19 mouse cellular contexts compared by ENCODE assay signal in the genomic region with DNA sequence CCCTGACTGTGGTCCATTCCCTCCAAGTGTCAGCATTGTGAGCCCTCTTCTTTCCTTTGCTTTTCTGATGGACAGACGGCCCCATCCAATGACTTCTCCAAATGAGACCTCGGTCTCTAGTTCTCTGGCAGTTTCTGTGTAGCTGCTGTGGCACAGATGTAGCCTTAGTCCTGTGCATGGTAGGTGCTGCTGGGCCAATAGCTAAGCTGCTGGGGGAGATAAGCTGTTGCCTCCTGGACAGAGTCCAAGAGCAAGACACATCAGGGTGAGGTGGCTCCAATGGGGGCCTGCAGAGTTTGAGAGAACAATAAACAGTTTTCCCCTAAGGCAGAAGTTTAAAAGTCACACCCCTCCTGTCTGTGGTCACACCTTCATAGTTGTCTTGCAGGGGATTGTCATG. TPM values are rescaled to one million over a fixed set of nuclear protein-coding genes. Genes with fewer than 3 reads are reported as not detected.
DNase-seq lines count a peak whose midpoint lies in the region; ATAC-seq lines count a peak whose summit lies in the region.
"Had no signal": no experiment of that assay in that cellular context is flagged by ENCODE, and none has a peak within 500 bp of the region (broad histone marks: within the 10 kb centered on the region; RNA-seq: fewer than 3 reads in every experiment).

No protein-coding gene starts in this region.

- peak; percentile 17 for DNase-seq in cerebellum, adult 9-11 months
- no peak for DNase-seq in cerebellum, adult 11 months
- no peak for DNase-seq in neural tube, embryonic 10.5 days (ENCODE audit: extremely low spot score, low spot score)
- no peak for DNase-seq in kidney, adult 8-10 months
- no peak for DNase-seq in urinary bladder, postnatal 25 days (ENCODE audit: low spot score)
- DNase-seq: adrenal gland, adult 8-10 months; gastrocnemius, postnatal 25 days; kidney, adult 2 months; kidney, postnatal 36 days; liver, embryonic 13.5 days; right cerebral cortex, postnatal 4 days; thymus, postnatal 14 days had no signal

- peaks cover 16% of the 10 kb centered on the region for H3K4me1 ChIP-seq in hindbrain, embryonic 13.5 days (replicated peaks)
- peaks cover 6% of the 10 kb centered on the region; the same call in 1 of the 2 replicates for H3K4me1 ChIP-seq in hindbrain, embryonic 12.5 days
- peaks cover 16% of the 10 kb centered on the region for H3K4me1 ChIP-seq in neural tube, embryonic 13.5 days (replicated peaks)
- H3K4me1 ChIP-seq: liver, embryonic 13.5 days had no signal

- H3K4me3 ChIP-seq in hindbrain, embryonic 13.5 days: no peak overlapping the region
- no peak overlapping the region for H3K4me3 ChIP-seq in hindbrain, embryonic 12.5 days
- 0 out of 2 replicates have a peak overlapping the region, but pooled peaks have one; percentile 6 for H3K4me3 ChIP-seq in neural tube, embryonic 13.5 days
- H3K4me3 ChIP-seq: embryonic facial prominence, embryonic 13.5 days; heart, embryonic 10.5 days; liver, embryonic 13.5 days; lung, embryonic 15.5 days had no signal

- H3K27me3 ChIP-seq in hindbrain, embryonic 13.5 days: peaks cover 10% of the 10 kb centered on the region; the same call in 1 of the 2 replicates
- H3K27me3 ChIP-seq in hindbrain, embryonic 12.5 days: 0 out of 2 replicates have a peak, but pooled peaks cover 14% of the 10 kb centered on the region
- H3K27me3 ChIP-seq in neural tube, embryonic 13.5 days: peaks cover 22% of the 10 kb centered on the region
- H3K27me3 ChIP-seq: CH12.LX had no signal

- no peak for ATAC-seq in hindbrain, embryonic 13.5 days (ENCODE audit: low FRiP score)
- no peak for ATAC-seq in hindbrain, embryonic 12.5 days (ENCODE audit: low FRiP score)
- no peak for ATAC-seq in neural tube, embryonic 13.5 days (ENCODE audit: low read depth)

- no peak overlapping the region for H3K9ac ChIP-seq in hindbrain, embryonic 13.5 days
- H3K9ac ChIP-seq in hindbrain, embryonic 12.5 days: no peak overlapping the region
- no peak overlapping the region for H3K9ac ChIP-seq in neural tube, embryonic 13.5 days
- H3K9ac ChIP-seq: embryonic facial prominence, embryonic 13.5 days; liver, embryonic 13.5 days; lung, embryonic 15.5 days had no signal

- no peaks in the 10 kb centered on the region for H3K36me3 ChIP-seq in hindbrain, embryonic 13.5 days
- no peaks in the 10 kb centered on the region for H3K36me3 ChIP-seq in hindbrain, embryonic 12.5 days
- no peaks in the 10 kb centered on the region for H3K36me3 ChIP-seq in neural tube, embryonic 13.5 days
- H3K36me3 ChIP-seq: embryonic facial prominence, embryonic 13.5 days; heart, embryonic 10.5 days; liver, embryonic 13.5 days; lung, embryonic 15.5 days had no signal

- WGBS in hindbrain, embryonic 13.5 days: 88% methylated on average over 2 of the region's 2 CpGs
- 90% methylated on average over 2 of the region's 2 CpGs for WGBS in hindbrain, embryonic 12.5 days
- WGBS in neural tube, embryonic 13.5 days: 96% methylated on average over 2 of the region's 2 CpGs

- no peaks in the 10 kb centered on the region for H3K9me3 ChIP-seq in hindbrain, embryonic 13.5 days
- H3K9me3 ChIP-seq in hindbrain, embryonic 12.5 days (replicated peaks): no peaks in the 10 kb centered on the region
- no peaks in the 10 kb centered on the region for H3K9me3 ChIP-seq in neural tube, embryonic 13.5 days
- H3K9me3 ChIP-seq: embryonic facial prominence, embryonic 13.5 days; heart, embryonic 10.5 days; liver, embryonic 13.5 days; lung, embryonic 15.5 days had no signal

- peak overlapping the region; percentile 94; the same call in 1 of the 2 replicates for H3K4me2 ChIP-seq in hindbrain, embryonic 13.5 days
- H3K4me2 ChIP-seq in hindbrain, embryonic 12.5 days (replicated peaks): no peak overlapping the region
- peak overlapping the region; percentile 75 for H3K4me2 ChIP-seq in neural tube, embryonic 13.5 days
- H3K4me2 ChIP-seq: embryonic facial prominence, embryonic 13.5 days; liver, embryonic 13.5 days had no signal

- H3K27ac ChIP-seq in hindbrain, embryonic 13.5 days: no peak overlapping the region
- H3K27ac ChIP-seq in hindbrain, embryonic 12.5 days: no peak overlapping the region
- no peak overlapping the region for H3K27ac ChIP-seq in neural tube, embryonic 13.5 days (replicated peaks)
- H3K27ac ChIP-seq: embryonic facial prominence, embryonic 13.5 days; heart, embryonic 10.5 days; liver, embryonic 13.5 days; lung, embryonic 15.5 days had no signal

RNA-seq across cellular contexts. Expression of a gene that starts 2.0 kb away (rescaled TPM):
- 6.8 and 7.6 TPM in 2 replicates for polyA plus RNA-seq in hindbrain, embryonic 13.5 days (2015; fragmentation: Nextera tagmentation; extraction: Ambion mirVana)
- polyA plus RNA-seq in hindbrain, embryonic 12.5 days (2016; fragmentation: Nextera tagmentation; extraction: Ambion mirVana): 6.3 and 6.7 TPM in 2 replicates
- 15.7 and 16.0 TPM in 2 replicates for polyA plus RNA-seq in neural tube, embryonic 13.5 days (2015; fragmentation: Nextera tagmentation; extraction: Ambion mirVana)
